Mouse (Mus musculus) splenic B cell, adult 2 months (primary cell): ENCODE measurements around the gene Slc26a10.
"Not testable (repeated sequence)": the region's sequence is repeated elsewhere in the genome, so short reads cannot be mapped to it uniquely, and the experiment has no call there.

Source experiments
- DNase-seq: peaks from one replicate; pipeline ENCODE4 v3.0.0-alpha.2; 2011; ENCODE audit warnings: low read depth, low spot score
- H3K27me3 ChIP-seq: 2 replicates; pipeline ENCODE4 v1.6.1; 2012; ENCODE audit warnings: mild to moderate bottlenecking, low read length, moderate library complexity, mixed read lengths; ENCODE audit not compliant: control insufficient read depth, poor library complexity, insufficient read depth, severe bottlenecking
- H3K36me3 ChIP-seq: 2 replicates; pipeline ENCODE4 v1.6.1; 2012; ENCODE audit warnings: mild to moderate bottlenecking, low read length, moderate library complexity, mixed read lengths; ENCODE audit not compliant: control insufficient read depth, poor library complexity, insufficient read depth, severe bottlenecking

Slc26a10 gene

DNA sequence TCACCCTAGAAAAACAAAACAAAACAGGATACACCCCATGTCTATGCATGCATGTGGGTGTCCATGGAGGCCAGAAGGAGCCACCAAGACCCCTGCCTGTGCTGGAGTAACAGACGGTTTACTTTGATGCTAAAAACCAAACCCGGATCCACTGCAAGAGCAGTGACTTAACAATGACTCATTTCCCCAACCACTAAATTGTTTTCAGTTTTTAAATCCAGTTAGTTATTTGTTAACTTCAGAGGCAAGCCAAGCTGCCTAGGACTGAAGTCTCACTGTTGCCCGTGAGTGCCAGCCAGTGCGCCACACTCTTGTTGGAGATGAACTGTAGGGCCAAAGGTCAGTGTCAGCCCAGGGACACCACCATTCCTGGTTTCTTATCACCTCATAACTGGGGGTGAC, 30.0 kb downstream of the Slc26a10 start:
- H3K27me3 ChIP-seq: no peaks in the 10 kb centered on the region
- no peaks in the 10 kb centered on the region for H3K36me3 ChIP-seq
- no peak for DNase-seq

- H3K36me3 ChIP-seq: no peaks in the 10 kb centered on the region
- DNase-seq: no peak
- H3K27me3 ChIP-seq: no peaks in the 10 kb centered on the region
Measured at GRCm38 (mm10) chr10:127147135-127147534, 33.3 kb downstream of the Slc26a10 start.

DNA sequence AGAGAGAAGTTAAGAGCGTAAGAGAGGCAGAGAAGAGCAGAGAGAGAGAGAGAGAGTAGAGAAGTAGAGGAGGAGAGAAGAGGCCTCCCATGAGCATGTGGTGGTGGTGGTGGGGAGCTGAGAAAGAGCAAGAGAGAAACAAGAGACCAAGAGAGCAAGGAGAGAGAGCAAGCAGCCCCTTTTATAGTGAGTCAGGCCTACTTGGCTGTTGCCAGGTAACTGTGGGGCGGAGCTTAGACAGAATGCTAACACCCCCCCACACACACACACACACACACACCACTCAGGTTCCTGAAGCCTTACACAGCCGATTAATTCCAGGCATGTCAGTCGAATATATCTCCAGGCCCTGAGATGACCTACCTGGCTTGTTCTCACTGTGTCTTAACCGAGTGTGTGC, 35.1 kb downstream of the Slc26a10 start:
- DNase-seq: no peak
- H3K36me3 ChIP-seq: no peaks in the 10 kb centered on the region
- no peaks in the 10 kb centered on the region for H3K27me3 ChIP-seq

DNA sequence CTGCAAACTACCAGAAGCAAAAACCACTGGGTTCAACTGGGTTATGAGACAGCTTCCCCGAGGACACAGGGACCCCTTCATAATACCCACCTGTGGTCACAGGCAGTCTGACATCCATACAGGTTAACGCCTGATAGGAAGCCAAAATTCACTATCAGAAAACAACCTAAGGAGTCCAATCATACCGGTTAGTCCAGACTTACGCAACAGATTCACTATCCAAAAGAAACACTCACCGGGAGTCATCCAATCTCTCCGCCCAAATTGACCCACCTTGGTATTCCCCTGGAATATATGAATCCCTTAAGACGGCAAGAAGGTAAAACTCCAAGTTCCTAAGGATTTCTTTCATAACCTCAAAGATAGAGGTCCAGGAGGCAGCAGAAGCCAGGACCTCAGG, 35.9 kb downstream of the Slc26a10 start:
- Histone ChIP-seq H3K36me3 (no peaks in the 10 kb centered on the region), H3K27me3 (no peaks in the 10 kb centered on the region)
- no peak for DNase-seq

DNA sequence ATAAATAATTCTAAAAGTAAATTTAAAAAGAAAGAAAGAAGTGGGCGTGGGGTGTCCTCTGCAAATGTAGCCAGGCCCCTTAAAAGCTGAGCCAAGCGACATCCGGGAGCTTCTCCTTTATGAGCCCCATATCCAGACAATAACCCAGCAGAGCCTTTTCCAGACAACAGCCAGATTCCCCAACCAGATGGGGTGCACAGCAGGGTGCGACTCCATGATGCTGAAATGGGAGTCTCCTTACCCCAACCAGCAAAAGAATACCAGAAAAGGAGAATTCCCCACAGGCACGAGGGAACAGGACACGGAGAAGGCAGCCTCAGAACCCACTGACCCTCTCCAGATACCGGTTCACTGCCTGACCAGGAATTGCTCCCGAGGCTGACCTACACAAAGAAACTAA, 37.2 kb downstream of the Slc26a10 start:
- no peaks in the 10 kb centered on the region for H3K27me3 ChIP-seq
- no peaks in the 10 kb centered on the region for H3K36me3 ChIP-seq
- DNase-seq: no peak

GRCm38 (mm10) chr10:127141500-127141899, 38.9 kb downstream of the Slc26a10 start:
- Histone ChIP-seq H3K36me3 (no peaks in the 10 kb centered on the region), H3K27me3 (no peaks in the 10 kb centered on the region)
- DNase-seq: peak; percentile 57

DNA sequence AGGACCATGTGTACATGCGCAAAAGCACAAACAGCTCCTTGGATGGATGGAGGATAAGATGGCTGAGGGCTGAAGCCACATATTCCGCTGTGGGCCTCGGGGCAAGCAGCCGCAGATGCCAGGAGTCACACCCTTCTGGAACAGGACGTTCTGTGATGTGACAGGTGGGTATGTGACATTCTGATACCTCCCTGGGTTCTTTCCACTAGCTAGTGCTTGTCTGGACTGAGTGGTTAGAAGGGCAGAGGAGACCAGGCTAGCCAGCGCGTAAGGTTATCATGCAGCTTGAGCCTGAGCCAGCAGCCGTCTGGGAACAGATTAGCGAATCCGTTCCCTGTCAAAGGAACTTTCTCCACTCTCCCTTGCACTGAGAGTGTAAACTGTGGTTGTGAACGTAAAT, 39.5 kb downstream of the Slc26a10 start:
- no peaks in the 10 kb centered on the region for H3K36me3 ChIP-seq
- H3K27me3 ChIP-seq: no peaks in the 10 kb centered on the region
- no peak for DNase-seq

DNA sequence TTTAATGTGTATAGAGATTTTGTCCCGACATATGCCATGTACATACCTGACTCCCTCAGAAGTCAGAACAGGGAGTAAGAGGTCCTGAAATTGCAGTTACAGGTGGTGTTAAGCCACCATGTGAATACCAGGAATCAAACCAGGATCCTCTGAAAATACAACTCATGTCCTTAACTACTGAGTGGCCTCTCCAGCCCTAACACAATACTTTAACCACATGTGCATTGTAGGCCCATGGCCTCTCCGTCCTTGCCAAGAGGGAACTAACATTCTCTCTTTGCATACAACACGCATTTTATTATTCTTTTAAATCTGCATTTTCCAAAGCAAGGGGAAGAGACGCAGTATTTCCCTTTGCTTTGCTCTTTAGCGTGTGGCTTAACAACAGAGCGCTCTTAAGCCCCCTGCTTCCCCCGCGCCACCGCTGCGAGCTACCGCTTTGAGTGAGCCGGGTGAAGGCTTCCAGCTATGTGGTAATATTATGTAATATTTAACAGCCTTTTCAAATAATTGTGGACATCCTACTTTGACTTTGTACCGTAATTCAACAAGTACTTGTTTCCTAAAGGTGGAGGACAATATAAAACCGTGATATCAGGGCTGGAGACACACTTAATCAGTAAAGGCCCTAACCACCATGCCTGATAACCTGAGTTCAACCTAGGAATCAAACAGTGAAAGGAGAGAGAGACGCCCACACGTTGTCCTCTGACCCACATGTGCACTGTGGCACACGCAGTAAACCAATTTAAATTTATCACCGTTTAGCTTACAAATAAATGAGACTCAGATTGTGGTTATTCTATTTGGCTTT, 41.9 kb downstream of the Slc26a10 start:
- Histone ChIP-seq H3K27me3 (no peaks in the 10 kb centered on the region), H3K36me3 (no peaks in the 10 kb centered on the region)
- no peak for DNase-seq

GRCm38 (mm10) chr10:127137896-127138295, 42.5 kb downstream of the Slc26a10 start:
- no peaks in the 10 kb centered on the region for H3K36me3 ChIP-seq
- no peak for DNase-seq
- no peaks in the 10 kb centered on the region for H3K27me3 ChIP-seq

DNA sequence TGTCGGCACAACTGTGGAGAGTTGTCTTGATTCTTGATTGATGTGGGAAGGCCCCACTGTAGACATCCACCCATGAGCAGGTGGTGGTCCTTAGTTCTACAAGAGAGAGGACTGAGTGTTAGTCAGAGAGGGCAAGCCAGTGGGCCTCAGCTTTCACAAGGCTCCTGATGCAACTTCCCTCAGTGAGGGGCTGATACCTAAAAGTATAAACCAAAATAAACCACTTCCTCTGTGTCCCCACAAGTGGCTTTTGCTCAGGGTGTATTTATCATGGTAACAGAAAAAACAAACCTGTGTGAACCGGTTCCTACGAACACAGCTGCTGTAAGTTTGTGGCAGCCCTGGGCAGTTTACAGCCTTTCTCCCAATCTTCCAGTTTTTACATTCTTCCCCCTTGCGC, 43.9 kb downstream of the Slc26a10 start:
- no peaks in the 10 kb centered on the region for H3K36me3 ChIP-seq
- DNase-seq: peak; percentile 75
- no peaks in the 10 kb centered on the region for H3K27me3 ChIP-seq

- no peaks in the 10 kb centered on the region for H3K36me3 ChIP-seq
- H3K27me3 ChIP-seq: no peaks in the 10 kb centered on the region
- DNase-seq: peak; percentile 66
Measured at GRCm38 (mm10) chr10:127135118-127135836, 45.2 kb downstream of the Slc26a10 start.

DNA sequence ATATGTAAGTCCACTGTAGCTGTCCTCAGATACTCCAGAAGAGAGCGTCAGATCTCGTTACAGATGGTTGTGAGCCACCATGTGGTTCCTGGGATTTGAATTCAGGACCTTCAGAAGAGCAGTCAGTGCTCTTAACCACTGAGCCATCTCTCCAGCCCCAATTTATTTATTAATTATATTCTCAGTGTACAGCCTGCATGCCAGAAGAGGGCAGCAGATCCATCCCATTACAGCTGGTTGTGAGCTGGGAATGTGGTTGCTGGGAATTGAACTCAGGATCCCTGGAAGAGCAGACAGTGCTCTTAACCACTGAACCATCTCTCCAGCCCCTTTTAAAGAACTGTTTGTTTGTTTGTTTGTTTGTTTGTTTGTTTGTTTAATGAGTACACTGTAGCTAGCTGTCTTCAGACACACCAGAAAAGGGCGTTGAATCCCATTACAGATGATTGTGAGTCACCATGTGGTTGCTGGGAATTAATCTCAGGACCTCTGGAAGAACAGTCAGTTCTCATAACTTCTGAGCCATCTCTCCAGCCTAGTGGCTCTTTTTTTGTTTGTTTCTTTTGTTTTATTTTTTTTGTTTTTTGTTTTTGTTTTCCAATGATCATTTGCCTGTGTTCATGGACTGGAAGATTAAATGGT, 45.9 kb downstream of the Slc26a10 start:
- not testable (repeated sequence) for H3K27me3 ChIP-seq, H3K36me3 ChIP-seq
- DNase-seq: peak; percentile 36

- DNase-seq: no peak
- H3K27me3 ChIP-seq: no peaks in the 10 kb centered on the region
- no peaks in the 10 kb centered on the region for H3K36me3 ChIP-seq
Measured at GRCm38 (mm10) chr10:127132469-127132868, 48.0 kb downstream of the Slc26a10 start.

DNA sequence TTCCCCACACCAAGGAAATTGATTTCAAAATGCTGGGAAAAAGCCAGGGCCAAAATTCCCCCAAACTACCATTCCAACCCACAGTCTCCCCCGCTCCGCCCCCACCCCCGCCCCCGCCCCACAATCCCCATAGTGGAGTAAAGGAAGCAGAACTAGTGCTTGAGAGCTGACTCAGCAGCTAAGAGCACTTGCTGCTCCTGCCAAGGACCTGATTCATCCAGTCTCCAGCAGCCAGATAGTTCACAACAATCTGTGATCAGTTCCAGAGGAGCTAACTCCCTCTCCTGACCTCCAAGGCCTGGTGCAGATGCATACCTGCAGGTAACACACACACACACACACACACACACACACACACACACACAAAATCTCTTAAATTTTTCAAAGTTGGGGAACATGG, 51.0 kb downstream of the Slc26a10 start:
- no peak for DNase-seq
- no peaks in the 10 kb centered on the region for H3K36me3 ChIP-seq
- H3K27me3 ChIP-seq: no peaks in the 10 kb centered on the region

- no peaks in the 10 kb centered on the region for H3K27me3 ChIP-seq
- no peaks in the 10 kb centered on the region for H3K36me3 ChIP-seq
- DNase-seq: no peak
Measured at GRCm38 (mm10) chr10:127127711-127128279, 52.6 kb downstream of the Slc26a10 start.
